Mouse (Mus musculus) megakaryocyte progenitor cell, adult 5-6 weeks (primary cell): ENCODE measurements around the gene Fitm1. TPM values are rescaled to one million over a fixed set of nuclear protein-coding genes. Genes with fewer than 3 reads are reported as not detected.

Experiments
- ATAC-seq: replicated peaks from 2 replicates; pipeline ENCODE4 v1.8.0; 2016; ENCODE audit warnings: mild to moderate bottlenecking, moderate TSS enrichment, inconsistent platforms; ENCODE audit not compliant: poor library complexity
- total RNA-seq, 2 experiments: library from RNA; stranded (forward) in 1 of 2; stranded (reverse) in 1 of 2; fragments of 157-497, 149-512 nt in 1 of 2; fragments of 200-1000 nt in 1 of 2; gene quantifications; 2 replicates each; pipeline versions ENCODE4 v1.2.3 to v1.2.4; 2015 to 2017

Fitm1 gene
- total RNA-seq, 2 experiments from 2014 or later, result 1.00 TPM; not detected in 1

DNA sequence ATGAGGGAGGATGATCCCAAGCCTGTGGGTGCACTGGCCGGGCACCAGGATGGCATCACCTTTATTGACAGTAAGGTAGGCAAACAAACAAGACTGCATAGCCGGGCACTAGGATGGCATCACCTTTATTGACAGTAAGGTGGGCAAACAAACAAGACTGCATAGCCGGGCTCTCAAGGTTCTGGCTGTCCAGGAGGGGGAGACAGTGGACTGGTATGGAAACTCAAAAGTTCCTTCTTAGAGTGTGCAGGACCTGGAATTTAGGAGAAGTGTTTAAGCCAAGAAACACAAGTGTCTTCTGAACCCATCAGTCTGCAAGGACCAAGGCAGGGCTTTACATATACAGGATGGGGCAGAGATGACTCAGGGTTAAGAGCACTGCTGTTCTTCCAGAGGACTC is 9.7 kb upstream of the Fitm1 start:
- no peak for ATAC-seq

DNA sequence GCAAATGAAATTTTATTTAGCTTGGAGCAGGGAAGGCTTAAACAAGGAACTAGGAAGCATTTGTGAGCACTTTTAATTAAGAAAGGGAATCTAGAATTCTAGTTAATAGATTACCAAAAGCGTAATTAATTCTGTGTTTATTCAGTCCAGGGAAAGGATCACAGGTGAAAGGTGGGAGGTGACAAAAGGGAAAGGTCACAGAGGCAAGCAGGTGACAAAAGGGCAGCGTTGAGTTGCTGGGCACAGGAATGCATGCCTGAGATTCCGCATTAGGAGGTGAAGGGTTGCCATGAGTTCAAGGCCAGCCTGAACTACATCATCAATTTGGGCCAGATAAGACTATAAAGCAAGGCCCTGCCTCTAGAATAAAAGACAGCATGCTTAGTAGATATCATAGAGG is 7.9 kb upstream of the Fitm1 start:
- no peak for ATAC-seq

DNA sequence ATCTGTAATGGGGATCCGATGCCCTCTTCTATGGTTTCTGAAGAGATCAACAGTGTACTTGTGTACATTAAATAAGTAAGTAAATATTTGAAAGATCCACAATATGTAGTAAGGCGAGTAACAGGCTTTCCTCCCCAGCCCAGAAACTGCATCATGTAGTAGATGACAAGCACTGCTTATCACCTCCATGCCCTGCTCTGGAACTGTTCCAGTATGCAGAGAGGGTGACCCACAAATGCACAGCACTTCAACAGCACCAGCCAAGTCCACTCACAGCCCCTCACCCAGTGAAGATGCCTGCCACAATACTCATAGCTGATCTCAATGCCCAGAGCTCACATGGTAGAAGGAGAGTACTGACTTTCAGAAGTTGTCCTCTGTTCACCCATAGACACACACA is 4.8 kb upstream of the Fitm1 start:
- ATAC-seq, result peak; percentile 50; the same call in 1 of the 2 replicates

DNA sequence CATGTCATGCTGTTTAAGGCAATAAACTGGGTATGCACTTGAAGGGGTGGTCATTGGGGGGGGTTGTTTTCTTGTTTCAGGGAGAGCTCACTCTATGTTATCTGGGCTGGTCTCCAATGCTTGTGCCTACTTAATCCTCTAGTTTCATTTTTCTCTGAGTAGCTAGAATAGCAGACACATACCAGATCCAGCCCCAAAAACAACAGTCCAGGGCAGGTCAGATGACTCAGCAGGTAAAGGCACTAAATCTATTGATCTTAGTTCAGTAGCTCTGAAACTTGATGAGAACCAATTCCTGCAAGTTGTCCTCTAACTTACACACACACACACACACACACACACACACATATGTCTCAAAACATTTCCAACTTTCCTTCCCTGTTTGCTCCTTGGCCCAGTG is 3.7 kb upstream of the Fitm1 start:
- no peak for ATAC-seq

DNA sequence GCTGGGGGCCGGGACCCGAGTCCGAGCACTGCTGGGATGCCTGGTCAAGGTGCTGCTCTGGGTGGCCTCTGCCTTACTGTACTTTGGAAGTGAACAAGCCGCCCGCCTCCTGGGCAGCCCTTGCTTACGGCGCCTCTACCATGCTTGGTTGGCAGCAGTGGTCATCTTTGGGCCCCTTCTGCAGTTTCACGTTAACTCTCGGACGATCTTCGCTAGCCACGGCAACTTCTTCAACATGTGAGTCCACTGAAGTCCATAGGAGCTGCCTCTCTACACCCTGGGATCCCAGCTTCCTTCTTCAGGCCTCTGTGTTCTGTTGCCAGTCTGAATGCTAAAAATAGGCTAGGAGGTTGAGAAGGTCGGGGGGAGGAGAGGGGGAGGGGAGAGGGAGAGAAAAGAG is 294 bp downstream of the Fitm1 start:
- ATAC-seq, result no peak

- ATAC-seq, result peak; percentile 13; the same call in 1 of the 2 replicates
Observed at GRCm38 (mm10) chr14:55576376-55576775, 959 bp downstream of the Fitm1 start.

- peak; percentile 87 for ATAC-seq
Observed at GRCm38 (mm10) chr14:55577871-55578667, 2.7 kb downstream of the Fitm1 start, which contains the start of gene Psme1. TSS of gene Psme1 (plus strand) at chr14:55578123.

- ATAC-seq, result peak; percentile 54
Observed at GRCm38 (mm10) chr14:55578668-55579269, 3.4 kb downstream of the Fitm1 start.

DNA sequence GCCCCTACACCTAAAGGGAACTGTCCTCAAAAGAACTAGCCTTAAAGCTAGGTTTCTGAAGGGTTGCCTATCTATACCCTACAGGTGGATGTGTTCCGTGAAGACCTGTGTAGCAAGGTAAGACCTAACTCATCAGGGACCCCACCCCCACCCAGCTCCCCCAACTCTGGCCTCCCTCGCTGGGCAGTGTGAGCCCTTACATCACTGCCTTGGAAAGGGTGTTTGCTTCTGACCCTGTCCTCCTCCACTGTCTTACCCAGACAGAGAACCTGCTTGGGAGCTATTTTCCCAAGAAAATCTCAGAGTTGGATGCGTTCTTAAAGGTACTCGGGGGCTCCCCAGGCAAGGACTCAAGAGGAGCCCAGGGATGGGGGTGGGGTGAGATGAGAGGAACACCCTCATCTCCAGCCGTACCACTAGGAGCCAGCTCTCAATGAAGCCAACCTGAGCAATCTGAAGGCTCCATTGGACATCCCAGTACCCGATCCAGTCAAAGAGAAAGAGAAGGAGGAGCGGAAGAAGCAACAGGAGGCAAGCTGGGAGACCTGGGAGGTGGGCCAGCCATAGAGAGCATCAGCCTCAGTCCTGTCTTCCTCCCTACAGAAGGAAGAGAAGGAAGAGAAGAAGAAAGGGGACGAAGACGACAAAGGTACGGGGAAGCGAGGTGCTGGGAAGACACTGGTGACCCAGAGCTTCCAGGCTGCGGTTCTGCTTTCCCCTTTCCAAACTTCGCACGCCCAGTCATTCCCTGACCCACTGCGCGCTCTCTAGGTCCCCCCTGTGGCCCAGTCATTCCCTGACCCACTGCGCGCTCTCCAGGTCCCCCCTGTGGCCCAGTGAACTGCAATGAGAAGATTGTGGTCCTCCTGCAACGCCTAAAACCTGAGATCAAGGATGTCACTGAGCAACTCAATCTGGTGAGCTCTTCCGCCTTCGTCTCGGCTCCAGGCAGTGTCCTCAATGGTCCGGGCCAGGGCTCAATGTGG is 4.4 kb downstream of the Fitm1 start:
- no peak for ATAC-seq

- ATAC-seq, result no peak
Observed at GRCm38 (mm10) chr14:55580731-55581130, 5.3 kb downstream of the Fitm1 start.

DNA sequence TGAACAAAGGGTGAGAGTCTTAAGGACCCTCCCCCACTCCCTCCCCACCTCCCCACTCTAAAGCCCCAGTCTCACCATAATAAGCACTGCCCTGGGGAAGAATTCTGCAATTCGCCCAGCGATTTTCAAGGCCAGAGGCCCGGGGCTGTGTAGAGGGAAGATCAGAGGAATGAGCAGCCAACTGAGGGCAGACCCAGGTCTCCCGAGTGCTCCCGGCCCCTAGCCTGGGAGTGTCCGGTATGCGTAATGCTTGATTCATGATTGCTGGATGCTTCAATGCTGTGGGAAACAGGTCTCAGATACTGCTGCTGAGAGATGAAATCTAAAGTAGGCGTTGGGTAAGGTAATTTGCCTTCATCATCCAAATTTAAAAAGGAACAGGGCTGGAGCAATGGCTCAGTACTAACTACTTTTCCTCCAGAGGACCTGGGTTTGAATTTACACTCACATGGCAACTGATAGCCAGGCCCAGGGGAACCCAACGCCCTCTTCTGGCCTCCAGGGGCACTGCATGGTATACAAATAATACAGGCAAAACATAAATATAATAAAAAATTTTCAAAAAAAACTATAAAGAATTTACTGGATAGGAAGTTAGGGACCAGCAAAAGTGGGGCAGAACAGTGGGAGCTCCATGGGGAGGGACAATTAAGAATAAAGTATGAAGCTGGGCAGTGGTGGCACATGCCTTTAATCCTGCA is 6.7 kb downstream of the Fitm1 start:
- no peak for ATAC-seq

- no peak for ATAC-seq
Observed at GRCm38 (mm10) chr14:55584303-55584701, 8.9 kb downstream of the Fitm1 start.

GRCm38 (mm10) chr14:55584702-55585565 is 9.5 kb downstream of the Fitm1 start, which contains the start of gene Emc9:
TSS of gene Emc9 (minus strand) at chr14:55585302.
- peak; percentile 83 for ATAC-seq

GRCm38 (mm10) chr14:55585566-55585960 is 10.1 kb downstream of the Fitm1 start:
- peak; percentile 10; the same call in 1 of the 2 replicates for ATAC-seq

GRCm38 (mm10) chr14:55586149-55586548 is 10.7 kb downstream of the Fitm1 start:
- ATAC-seq, result peak; percentile 36

GRCm38 (mm10) chr14:55589271-55589670 is 13.9 kb downstream of the Fitm1 start:
- ATAC-seq, result no peak

DNA sequence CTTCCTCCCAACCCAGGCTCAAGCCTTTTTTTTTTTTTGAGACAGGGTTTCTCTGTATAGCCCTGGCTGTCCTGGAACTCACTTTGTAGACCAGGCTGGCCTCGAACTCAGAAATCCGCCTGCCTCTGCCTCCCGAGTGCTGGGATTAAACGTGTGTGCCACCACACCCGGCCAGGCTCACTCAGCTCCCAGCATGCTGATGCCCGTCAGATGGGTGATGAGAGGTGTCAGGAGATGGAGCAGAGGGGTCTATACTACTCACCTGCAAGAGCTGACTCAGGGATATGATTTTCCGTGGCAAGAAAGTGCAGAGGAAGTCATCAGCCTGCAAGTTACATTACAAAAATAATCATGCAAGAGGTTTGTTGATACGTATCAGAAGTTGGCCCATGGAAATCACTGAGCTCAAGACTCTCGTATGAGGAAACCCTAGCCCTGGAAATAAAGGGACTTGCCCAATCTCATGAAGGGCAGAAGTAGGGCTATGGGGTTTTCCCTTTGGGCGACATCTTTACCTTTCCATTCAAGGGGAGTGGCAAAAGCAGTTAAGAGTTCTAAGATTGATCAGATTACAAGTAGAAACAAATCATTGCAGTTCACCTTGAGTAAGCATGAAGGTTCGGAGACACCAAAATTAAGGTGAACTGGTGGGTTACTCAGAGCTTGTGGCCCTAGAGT is 14.5 kb downstream of the Fitm1 start:
- ATAC-seq, result no peak

DNA sequence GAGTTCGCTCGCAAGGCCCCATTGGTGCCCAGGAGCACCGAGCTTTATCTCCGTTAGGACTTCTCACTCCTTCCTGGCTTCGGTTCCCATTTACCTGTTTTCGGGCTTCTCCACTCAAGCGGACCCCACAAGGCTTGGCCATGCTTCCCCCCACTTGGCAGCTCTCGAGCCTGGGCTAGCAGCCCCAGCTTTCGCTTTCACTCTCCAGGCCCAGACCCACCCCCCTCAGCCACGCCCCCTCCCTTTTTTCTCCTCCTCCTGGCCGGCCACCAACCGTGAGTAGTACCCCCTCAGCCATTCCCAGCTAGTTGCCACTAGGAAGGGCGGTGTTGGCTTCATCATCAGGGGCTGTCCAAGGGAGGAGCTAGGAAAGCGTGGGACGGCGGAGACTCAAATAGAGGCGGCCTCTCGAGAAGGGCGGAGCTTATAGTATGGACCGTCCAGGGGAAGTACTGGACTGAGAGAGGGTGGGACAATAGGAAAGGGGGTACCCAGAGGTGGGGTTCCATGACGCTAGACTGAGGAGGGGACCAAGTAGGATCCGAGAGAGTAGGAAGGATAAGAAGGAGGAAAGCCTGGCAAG is 15.4 kb downstream of the Fitm1 start, which contains the start of gene Psme2:
Gene Psme2, minus strand, starts transcription at position 366 of the 583 bp plus-strand sequence.
- ATAC-seq, result peak; percentile 72
